Mouse (Mus musculus) erythroid progenitor cell, adult 5-6 weeks (primary cell): ENCODE results near the gene Prm2. TPM values are rescaled to one million over a fixed set of nuclear protein-coding genes. Genes with fewer than 3 reads are reported as not detected.

Source experiments
- total RNA-seq, 2 experiments: library from RNA; stranded (forward) in 1 of 2; stranded (reverse) in 1 of 2; fragments of 150-400 nt in 1 of 2; fragments of 186-747, 209-891 nt in 1 of 2; gene quantifications; 2 replicates each; pipeline versions ENCODE4 v1.2.3 to v1.2.4; 2015 to 2017; ENCODE audit warnings: low replicate concordance in 2 of 2

Prm2 gene
- total RNA-seq, 2 experiments from 2014 or later, result not detected

Other genes with a start within 250 kb of the Prm2 start
- gene Socs1, start 10.6 kb downstream of the Prm2 start, total RNA-seq (2015; ENCODE audit: low replicate concordance), result 0.72 TPM in 1 of 2 replicates, not detected in the other
- 0.08 and 1.0 TPM in 2 replicates for gene Socs1, start 10.6 kb downstream of the Prm2 start, total RNA-seq (2017; ENCODE audit: low replicate concordance)
- gene Tnp2, start 7.5 kb downstream of the Prm2 start, total RNA-seq (2015; ENCODE audit: low replicate concordance), result not detected in 2 replicates
- gene Tnp2, start 7.5 kb downstream of the Prm2 start, total RNA-seq (2017; ENCODE audit: low replicate concordance), result not detected in 2 replicates
- gene Prm3, start 5.2 kb downstream of the Prm2 start, total RNA-seq (2015; ENCODE audit: low replicate concordance), result not detected in 2 replicates
- gene Prm3, start 5.2 kb downstream of the Prm2 start, total RNA-seq (2017; ENCODE audit: low replicate concordance), result not detected in 2 replicates
- not detected in 2 replicates for gene Prm1, start 9.7 kb upstream of the Prm2 start, total RNA-seq (2015; ENCODE audit: low replicate concordance)
- not detected in 2 replicates for gene Prm1, start 9.7 kb upstream of the Prm2 start, total RNA-seq (2017; ENCODE audit: low replicate concordance)
- gene Gm11172, start 16.8 kb upstream of the Prm2 start, total RNA-seq (2015; ENCODE audit: low replicate concordance), result not detected in 2 replicates
- gene Gm11172, start 16.8 kb upstream of the Prm2 start, total RNA-seq (2017; ENCODE audit: low replicate concordance), result not detected in 2 replicates
- 1.3 and 3.6 TPM in 2 replicates for gene Rmi2, start 38.9 kb upstream of the Prm2 start, total RNA-seq (2015; ENCODE audit: low replicate concordance)
- 2.0 and 3.2 TPM in 2 replicates for gene Rmi2, start 38.9 kb upstream of the Prm2 start, total RNA-seq (2017; ENCODE audit: low replicate concordance)